Mouse (Mus musculus) cerebellum, adult 2 months (tissue): ENCODE data around the gene Drc1. TPM values are rescaled to one million over a fixed set of nuclear protein-coding genes. Genes with fewer than 3 reads are reported as not detected.

Experiments
- DNase-seq, 2 experiments: peaks; one replicate each; pipeline ENCODE4 v3.0.0; 2021
- H3K27ac ChIP-seq: fragments of 200-500 bp; 2 replicates; pipeline ENCODE4 v1.5.1; 2012; ENCODE audit warnings: low read length, control low read depth, inconsistent platforms; ENCODE audit not compliant: insufficient read depth
- H3K27me3 ChIP-seq: fragments of 200-500 bp; 2 replicates; pipeline ENCODE4 v1.6.1; 2012; ENCODE audit warnings: inconsistent platforms, mild to moderate bottlenecking, low read length, moderate library complexity; ENCODE audit not compliant: control insufficient read depth, insufficient read depth
- H3K4me1 ChIP-seq: fragments of 200-500 bp; 2 replicates; pipeline ENCODE4 v1.6.1; 2011; ENCODE audit warnings: low read length; ENCODE audit not compliant: control insufficient read depth, insufficient read depth
- H3K4me3 ChIP-seq: fragments of 200-500 bp; replicated peaks from 2 replicates; pipeline ENCODE3; 2011; ENCODE audit warnings: mild to moderate bottlenecking, low read depth, low read length, control low read depth; ENCODE audit not compliant: insufficient read depth
- CTCF ChIP-seq: fragments of 200-500 bp; IDR thresholded peaks from 2 replicates; pipeline ENCODE4 v1.5.1; 2011; ENCODE audit warnings: low read depth, mild to moderate bottlenecking, control low read depth, low read length, moderate library complexity, borderline replicate concordance; ENCODE audit not compliant: insufficient read depth
- POLR2A ChIP-seq: fragments of 200-500 bp; IDR thresholded peaks from 2 replicates; pipeline ENCODE4 v1.6.1; 2011; ENCODE audit warnings: low read length, control low read depth, borderline replicate concordance; ENCODE audit not compliant: insufficient read depth
- WGBS: fragments of 180-500 bp; shearing (Covaris S2); methylation state at CpG from one replicate; pipeline ENCODE4 v1.1.7; 2018; 5-methylcytosine and 5-hydroxymethylcytosine counted together
- polyA plus RNA-seq: library from polyadenylated mRNA; depleted of rRNA; stranded (reverse); fragments of >200 nt; gene quantifications from 2 replicates; pipeline ENCODE4 v1.2.3, GENCODE M21; 2012; rRNA removed

Drc1 gene
- polyA plus RNA-seq, 1 experiment, result 2.5 TPM

- TF ChIP-seq CTCF (no peak), POLR2A (no peak)
- WGBS, result 27% methylated on average over 8 of the region's 8 CpGs
- no peak overlapping the region for H3K27ac ChIP-seq
- no peaks in the 10 kb centered on the region for H3K27me3 ChIP-seq
- H3K4me1 ChIP-seq, result no peaks in the 10 kb centered on the region
- DNase-seq, result no peak
- no peak overlapping the region for H3K4me3 ChIP-seq
These were observed 120.0 kb downstream of the Drc1 start for GRCm38 (mm10) chr5:30401165-30401564.

GRCm38 (mm10) chr5:30406876-30407275 lies 125.7 kb downstream of the Drc1 start:
- TF ChIP-seq CTCF (no peak), POLR2A (no peak)
- no peak overlapping the region for H3K4me3 ChIP-seq
- WGBS, result 13% methylated on average over 9 of the region's 9 CpGs
- H3K27ac ChIP-seq, result no peak overlapping the region
- no peak for DNase-seq
- no peaks in the 10 kb centered on the region for H3K4me1 ChIP-seq
- H3K27me3 ChIP-seq, result no peaks in the 10 kb centered on the region

- Histone ChIP-seq H3K4me1 (peaks cover 9% of the 10 kb centered on the region; the same call in 1 of the 2 replicates), H3K27ac (no peak overlapping the region), H3K4me3 (no peak overlapping the region), H3K27me3 (no peaks in the 10 kb centered on the region)
- DNase-seq, result no peak
- TF ChIP-seq POLR2A, result no peak
- no peak for TF ChIP-seq CTCF
- 68% methylated on average over 10 of the region's 10 CpGs for WGBS
These were observed 130.3 kb downstream of the Drc1 start for GRCm38 (mm10) chr5:30411524-30411923.

GRCm38 (mm10) chr5:30415381-30415780 lies 134.2 kb downstream of the Drc1 start:
- no peaks in the 10 kb centered on the region for H3K27me3 ChIP-seq
- no peak overlapping the region for H3K4me3 ChIP-seq
- peaks cover 17% of the 10 kb centered on the region for H3K4me1 ChIP-seq
- no peak for DNase-seq
- no peak for TF ChIP-seq CTCF
- TF ChIP-seq POLR2A, result no peak
- no peak overlapping the region for H3K27ac ChIP-seq
- 66% methylated on average over 2 of the region's 2 CpGs for WGBS

- Histone ChIP-seq H3K27me3 (no peaks in the 10 kb centered on the region), H3K4me3 (no peak overlapping the region), H3K27ac (no peak overlapping the region), H3K4me1 (peaks cover 17% of the 10 kb centered on the region)
- TF ChIP-seq CTCF, result no peak; the same call in 1 of the 2 replicates
- no peak for TF ChIP-seq POLR2A
- peak; percentile 50 to 68 for DNase-seq
- WGBS, result 56% methylated on average over 4 of the region's 4 CpGs
These were observed 134.7 kb downstream of the Drc1 start for GRCm38 (mm10) chr5:30415876-30416275.

Other genes with a start within 250 kb of the Drc1 start
- gene Tyms, start 207.8 kb upstream of the Drc1 start, polyA plus RNA-seq, result 3.5 and 4.5 TPM in 2 replicates
- gene Garem2, start 176.2 kb upstream of the Drc1 start, polyA plus RNA-seq, result 23.7 and 25.6 TPM in 2 replicates
- gene 3110082J24Rik, start 175.3 kb upstream of the Drc1 start, polyA plus RNA-seq, result 7.0 and 7.6 TPM in 2 replicates
- gene Hadha, start 126.2 kb upstream of the Drc1 start, polyA plus RNA-seq, result 88.2 and 89.6 TPM in 2 replicates
- gene Hadhb, start 126.1 kb upstream of the Drc1 start, polyA plus RNA-seq, result 129 and 148 TPM in 2 replicates
- not detected in 2 replicates for gene Adgrf3, start 75.7 kb upstream of the Drc1 start, polyA plus RNA-seq
- gene Selenoi, start 48.8 kb upstream of the Drc1 start, polyA plus RNA-seq, result 33.9 and 38.0 TPM in 2 replicates
- gene Otof, start 180.5 kb downstream of the Drc1 start, polyA plus RNA-seq, result 2.6 and 3.1 TPM in 2 replicates
- gene 1700001C02Rik, start 184.7 kb downstream of the Drc1 start, polyA plus RNA-seq, result 0.52 and 1.7 TPM in 2 replicates